Mouse (Mus musculus): Measurements from ENCODE around the gene Vti1b. TPM values are rescaled to one million over a fixed set of nuclear protein-coding genes. Genes with fewer than 3 reads are reported as not detected.
"Not testable (repeated sequence)": the region's sequence is repeated elsewhere in the genome, so short reads cannot be mapped to it uniquely, and the experiment has no call there.

The Vti1b gene
- polyA plus RNA-seq, 1 experiment, result not detected

- TF ChIP-seq POLR2A (IDR thresholded peaks at IDR 0.05; ENCODE audit: insufficient read depth, low read depth, low read length) (0 out of 2 replicates have a peak, but pooled peaks have one; percentile 25), CTCF (IDR thresholded peaks at IDR 0.05; ENCODE audit: insufficient read depth, low read depth, low read length) (peak; percentile 52)
- Histone ChIP-seq H3K27ac (ENCODE audit: insufficient read depth, low read depth, low read length) (no peak overlapping the region), H3K4me1 (ENCODE audit: control insufficient read depth, insufficient read depth, low read length) (peaks cover 4% of the 10 kb centered on the region), H3K4me3 (ENCODE audit: insufficient read depth, low read depth, low read length) (peak overlapping the region; percentile 70)
- WGBS, result 4% methylated on average over 14 of the region's 14 CpGs
These were observed 19.2 kb upstream of the Vti1b start for GRCm38 (mm10) chr12:79191701-79192100.

GRCm38 (mm10) chr12:79190931-79191673 lies 18.6 kb upstream of the Vti1b start:
- Histone ChIP-seq H3K27ac (ENCODE audit: insufficient read depth, low read depth, low read length) (no peak overlapping the region), H3K4me1 (ENCODE audit: control insufficient read depth, insufficient read depth, low read length) (peaks cover 4% of the 10 kb centered on the region), H3K4me3 (ENCODE audit: insufficient read depth, low read depth, low read length) (peak overlapping the region; percentile 70)
- TF ChIP-seq CTCF (IDR thresholded peaks at IDR 0.05; ENCODE audit: insufficient read depth, low read depth, low read length) (no peak), POLR2A (IDR thresholded peaks at IDR 0.05; ENCODE audit: insufficient read depth, low read depth, low read length) (no peak)
- under 1% methylated on average over 18 of the region's 18 CpGs for WGBS

GRCm38 (mm10) chr12:79185160-79185559 lies 12.7 kb upstream of the Vti1b start:
- not testable (repeated sequence) for H3K27ac ChIP-seq (ENCODE audit: insufficient read depth, low read depth, low read length); H3K4me1 ChIP-seq (ENCODE audit: control insufficient read depth, insufficient read depth, low read length); H3K4me3 ChIP-seq (ENCODE audit: insufficient read depth, low read depth, low read length)
- WGBS, result 80% methylated on average over 5 of the region's 6 CpGs

GRCm38 (mm10) chr12:79175998-79176397 lies 3.5 kb upstream of the Vti1b start:
- TF ChIP-seq CTCF (IDR thresholded peaks at IDR 0.05; ENCODE audit: insufficient read depth, low read depth, low read length), result no peak
- no peak for TF ChIP-seq POLR2A (IDR thresholded peaks at IDR 0.05; ENCODE audit: insufficient read depth, low read depth, low read length)
- 91% methylated on average over 5 of the region's 5 CpGs for WGBS

GRCm38 (mm10) chr12:79173721-79174120 lies 1.3 kb upstream of the Vti1b start:
- Histone ChIP-seq H3K27ac (ENCODE audit: insufficient read depth, low read depth, low read length) (no peak overlapping the region), H3K4me1 (ENCODE audit: control insufficient read depth, insufficient read depth, low read length) (no peaks in the 10 kb centered on the region), H3K4me3 (ENCODE audit: insufficient read depth, low read depth, low read length) (no peak overlapping the region)
- TF ChIP-seq POLR2A (IDR thresholded peaks at IDR 0.05; ENCODE audit: insufficient read depth, low read depth, low read length) (no peak), CTCF (IDR thresholded peaks at IDR 0.05; ENCODE audit: insufficient read depth, low read depth, low read length) (no peak)
- 89% methylated on average over 5 of the region's 5 CpGs for WGBS

More at GRCm38 (mm10) chr12:79175998-79176397, 3.5 kb upstream of the Vti1b start:
- H3K4me1 ChIP-seq (ENCODE audit: control insufficient read depth, insufficient read depth, low read length), result no peaks in the 10 kb centered on the region
- H3K27ac ChIP-seq (ENCODE audit: insufficient read depth, low read depth, low read length), result no peak overlapping the region
- H3K4me3 ChIP-seq (ENCODE audit: insufficient read depth, low read depth, low read length), result no peak overlapping the region

- WGBS, result 23% methylated on average over 12 of the region's 12 CpGs
- no peak overlapping the region for H3K27ac ChIP-seq (ENCODE audit: insufficient read depth, low read depth, low read length)
- TF ChIP-seq CTCF (IDR thresholded peaks at IDR 0.05; ENCODE audit: insufficient read depth, low read depth, low read length) (no peak), POLR2A (IDR thresholded peaks at IDR 0.05; ENCODE audit: insufficient read depth, low read depth, low read length) (no peak)
These were observed 1.0 kb downstream of the Vti1b start for GRCm38 (mm10) chr12:79171269-79171995.

GRCm38 (mm10) chr12:79170421-79170820 lies 2.0 kb downstream of the Vti1b start:
- 36% methylated on average over 3 of the region's 3 CpGs for WGBS
- Histone ChIP-seq H3K27ac (ENCODE audit: insufficient read depth, low read depth, low read length) (no peak overlapping the region), H3K4me3 (ENCODE audit: insufficient read depth, low read depth, low read length) (no peak overlapping the region), H3K4me1 (ENCODE audit: control insufficient read depth, insufficient read depth, low read length) (no peaks in the 10 kb centered on the region)
- TF ChIP-seq POLR2A (IDR thresholded peaks at IDR 0.05; ENCODE audit: insufficient read depth, low read depth, low read length) (no peak), CTCF (IDR thresholded peaks at IDR 0.05; ENCODE audit: insufficient read depth, low read depth, low read length) (no peak)

More at GRCm38 (mm10) chr12:79171269-79171995, 1.0 kb downstream of the Vti1b start:
- Histone ChIP-seq H3K4me3 (ENCODE audit: insufficient read depth, low read depth, low read length) (peak overlapping the region; percentile 76), H3K4me1 (ENCODE audit: control insufficient read depth, insufficient read depth, low read length) (no peaks in the 10 kb centered on the region)

- Histone ChIP-seq H3K4me3 (ENCODE audit: insufficient read depth, low read depth, low read length) (no peak overlapping the region), H3K4me1 (ENCODE audit: control insufficient read depth, insufficient read depth, low read length) (no peaks in the 10 kb centered on the region), H3K27ac (ENCODE audit: insufficient read depth, low read depth, low read length) (no peak overlapping the region)
- TF ChIP-seq POLR2A (IDR thresholded peaks at IDR 0.05; ENCODE audit: insufficient read depth, low read depth, low read length) (no peak), CTCF (IDR thresholded peaks at IDR 0.05; ENCODE audit: insufficient read depth, low read depth, low read length) (no peak)
These were observed 3.3 kb downstream of the Vti1b start for GRCm38 (mm10) chr12:79169173-79169572.

- Histone ChIP-seq H3K4me1 (ENCODE audit: control insufficient read depth, insufficient read depth, low read length) (no peaks in the 10 kb centered on the region), H3K4me3 (ENCODE audit: insufficient read depth, low read depth, low read length) (no peak overlapping the region), H3K27ac (ENCODE audit: insufficient read depth, low read depth, low read length) (no peak overlapping the region)
- TF ChIP-seq CTCF (IDR thresholded peaks at IDR 0.05; ENCODE audit: insufficient read depth, low read depth, low read length), result no peak
- TF ChIP-seq POLR2A (IDR thresholded peaks at IDR 0.05; ENCODE audit: insufficient read depth, low read depth, low read length), result no peak
- 96% methylated on average over 3 of the region's 3 CpGs for WGBS
These were observed 9.6 kb downstream of the Vti1b start for GRCm38 (mm10) chr12:79162876-79163275.
